17 mouse cellular contexts compared by ENCODE assay signal in genomic region chr17:83737775-83738174, GRCm38 (mm10).
"Had no signal": no experiment of that assay in that cellular context is flagged by ENCODE, and none has a peak within 500 bp of the region (broad histone marks: within the 10 kb centered on the region; RNA-seq: fewer than 3 reads in every experiment).

No protein-coding gene starts in this region.

- H3K36me3 ChIP-seq: midbrain, embryonic 15.5 days had no signal

- H3K4me2 ChIP-seq: limb, embryonic 15.5 days; lung, embryonic 14.5 days; midbrain, embryonic 11.5 days; midbrain, embryonic 15.5 days; neural tube, embryonic 12.5 days had no signal

- H3K9me3 ChIP-seq: limb, embryonic 15.5 days; midbrain, embryonic 15.5 days; neural tube, embryonic 12.5 days had no signal

- H3K4me1 ChIP-seq: limb, embryonic 15.5 days; midbrain, embryonic 15.5 days; neural tube, embryonic 12.5 days had no signal

- H3K27ac ChIP-seq: kidney, postnatal 0 days; layer of hippocampus, adult 2 months; left cerebral cortex, adult 2 months; limb, embryonic 15.5 days; midbrain, embryonic 15.5 days; neural tube, embryonic 12.5 days had no signal

- DNase-seq: kidney, adult 11 months; kidney, adult 9 months; kidney, postnatal 36 days; lung, embryonic 14.5 days; lung, postnatal 10 days; lung, postnatal 4 days; retina, postnatal 1 day; right cerebral cortex, postnatal 4 days; spleen, adult 18-20 months; thymus, postnatal 4 days had no signal

- H3K27me3 ChIP-seq: limb, embryonic 15.5 days; midbrain, embryonic 15.5 days; neural tube, embryonic 12.5 days had no signal

- H3K9ac ChIP-seq: limb, embryonic 15.5 days; lung, embryonic 14.5 days; midbrain, embryonic 15.5 days; neural tube, embryonic 12.5 days had no signal

- ATAC-seq: midbrain, embryonic 15.5 days had no signal

- H3K4me3 ChIP-seq: layer of hippocampus, adult 2 months; left cerebral cortex, adult 2 months; limb, embryonic 15.5 days; midbrain, embryonic 15.5 days; neural tube, embryonic 12.5 days had no signal
